Mouse (Mus musculus): ENCODE measurements around the gene Zbed6. TPM values are rescaled to one million over a fixed set of nuclear protein-coding genes. Genes with fewer than 3 reads are reported as not detected.
"Not testable (repeated sequence)": the region's sequence is repeated elsewhere in the genome, so short reads cannot be mapped to it uniquely, and the experiment has no call there.

Gene Zbed6
- total and polyA plus RNA-seq, 3 experiments, result 2.3 to 3.3 (median 3.2) TPM

- TF ChIP-seq CTCF (IDR thresholded peaks at IDR 0.05), result no peak
- no peak for TF ChIP-seq POLR2A (IDR thresholded peaks at IDR 0.05; ENCODE audit: insufficient read depth, low read depth, low read length)
- TF ChIP-seq EP300 (IDR thresholded peaks at IDR 0.05; ENCODE audit: insufficient read depth, low read depth, low read length), result no peak
Observed at GRCm38 (mm10) chr1:133667721-133668120, 7.0 kb upstream of the Zbed6 start.

GRCm38 (mm10) chr1:133665713-133666112 is 5.0 kb upstream of the Zbed6 start:
- H3K27me3 ChIP-seq (ENCODE audit: control insufficient read depth, insufficient read depth, low read length); H3K36me3 ChIP-seq (ENCODE audit: control insufficient read depth, insufficient read depth, low read length); intact Hi-C loops (cut with DNase I); H3K4me1 ChIP-seq (ENCODE audit: control insufficient read depth, insufficient read depth, low read length); H3K27ac ChIP-seq; H3K9ac ChIP-seq (ENCODE audit: low read depth, low read length); H3K79me2 ChIP-seq (replicated peaks; ENCODE audit: control insufficient read depth, insufficient read depth, low read length); DNase-seq; H3K4me3 ChIP-seq: not testable (repeated sequence)
- WGBS, result 82% methylated on average over 8 of the region's 8 CpGs

More at GRCm38 (mm10) chr1:133667721-133668120, 7.0 kb upstream of the Zbed6 start:
- Histone ChIP-seq H3K36me3 (ENCODE audit: control insufficient read depth, insufficient read depth, low read length) (no peaks in the 10 kb centered on the region), H3K4me3 (no peak overlapping the region), H3K4me1 (ENCODE audit: control insufficient read depth, insufficient read depth, low read length) (no peaks in the 10 kb centered on the region), H3K27ac (no peak overlapping the region), H3K27me3 (ENCODE audit: control insufficient read depth, insufficient read depth, low read length) (no peaks in the 10 kb centered on the region), H3K79me2 (replicated peaks; ENCODE audit: control insufficient read depth, insufficient read depth, low read length) (no peaks in the 10 kb centered on the region), H3K9ac (ENCODE audit: low read depth, low read length) (no peak overlapping the region)
- 87% methylated on average over 7 of the region's 7 CpGs for WGBS
- DNase-seq, result no peak
- intact Hi-C loops (cut with DNase I), result no loop called here

- Histone ChIP-seq H3K4me1 (ENCODE audit: control insufficient read depth, insufficient read depth, low read length) (peaks cover 3% of the 10 kb centered on the region), H3K9ac (ENCODE audit: low read depth, low read length) (no peak overlapping the region), H3K27me3 (ENCODE audit: control insufficient read depth, insufficient read depth, low read length) (no peaks in the 10 kb centered on the region), H3K4me3 (no peak overlapping the region), H3K36me3 (ENCODE audit: control insufficient read depth, insufficient read depth, low read length) (peaks cover 11% of the 10 kb centered on the region), H3K79me2 (replicated peaks; ENCODE audit: control insufficient read depth, insufficient read depth, low read length) (peaks cover 4% of the 10 kb centered on the region), H3K27ac (no peak overlapping the region)
- no peak for DNase-seq
- intact Hi-C loops (cut with DNase I), result no loop called here
- TF ChIP-seq POLR2A (IDR thresholded peaks at IDR 0.05; ENCODE audit: insufficient read depth, low read depth, low read length) (no peak), EP300 (IDR thresholded peaks at IDR 0.05; ENCODE audit: insufficient read depth, low read depth, low read length) (no peak), CTCF (IDR thresholded peaks at IDR 0.05) (no peak)
- WGBS, result 80% methylated on average over 11 of the region's 11 CpGs
Observed at GRCm38 (mm10) chr1:133664203-133664970, 3.7 kb upstream of the Zbed6 start.

GRCm38 (mm10) chr1:133663427-133663826 is 2.7 kb upstream of the Zbed6 start:
- Histone ChIP-seq H3K36me3 (ENCODE audit: control insufficient read depth, insufficient read depth, low read length) (peaks cover 21% of the 10 kb centered on the region), H3K27me3 (ENCODE audit: control insufficient read depth, insufficient read depth, low read length) (no peaks in the 10 kb centered on the region), H3K9ac (ENCODE audit: low read depth, low read length) (no peak overlapping the region), H3K27ac (no peak overlapping the region), H3K4me3 (no peak overlapping the region), H3K4me1 (ENCODE audit: control insufficient read depth, insufficient read depth, low read length) (peaks cover 8% of the 10 kb centered on the region), H3K79me2 (replicated peaks; ENCODE audit: control insufficient read depth, insufficient read depth, low read length) (peaks cover 8% of the 10 kb centered on the region)
- WGBS, result 66% methylated on average over 4 of the region's 4 CpGs
- no peak for DNase-seq
- intact Hi-C loops (cut with DNase I), result no loop called here
- TF ChIP-seq CTCF (IDR thresholded peaks at IDR 0.05) (no peak), EP300 (IDR thresholded peaks at IDR 0.05; ENCODE audit: insufficient read depth, low read depth, low read length) (no peak), POLR2A (IDR thresholded peaks at IDR 0.05; ENCODE audit: insufficient read depth, low read depth, low read length) (no peak)

- H3K79me2 ChIP-seq (replicated peaks; ENCODE audit: control insufficient read depth, insufficient read depth, low read length), result peaks cover 8% of the 10 kb centered on the region
- no peak overlapping the region for H3K27ac ChIP-seq
- no peaks in the 10 kb centered on the region for H3K27me3 ChIP-seq (ENCODE audit: control insufficient read depth, insufficient read depth, low read length)
- intact Hi-C loops (cut with DNase I), result no loop called here
- no peak overlapping the region for H3K4me3 ChIP-seq
- no peak for DNase-seq
- H3K4me1 ChIP-seq (ENCODE audit: control insufficient read depth, insufficient read depth, low read length), result peaks cover 9% of the 10 kb centered on the region
- peaks cover 24% of the 10 kb centered on the region for H3K36me3 ChIP-seq (ENCODE audit: control insufficient read depth, insufficient read depth, low read length)
- TF ChIP-seq CTCF (IDR thresholded peaks at IDR 0.05) (no peak), POLR2A (IDR thresholded peaks at IDR 0.05; ENCODE audit: insufficient read depth, low read depth, low read length) (no peak), EP300 (IDR thresholded peaks at IDR 0.05; ENCODE audit: insufficient read depth, low read depth, low read length) (no peak)
- whole genome bisulfite sequencing, result 96% methylated on average over 7 of the region's 7 CpGs
- H3K9ac ChIP-seq (ENCODE audit: low read depth, low read length), result no peak overlapping the region
Observed at GRCm38 (mm10) chr1:133662941-133663340, 2.3 kb upstream of the Zbed6 start.

GRCm38 (mm10) chr1:133661203-133661933 is 683 bp upstream of the Zbed6 start, which contains the start of gene Gm38394:
Gm38394 (minus strand) TSS chr1:133661318.
- H3K9ac ChIP-seq (ENCODE audit: low read depth, low read length), result peak within 1 kb of the TSS; percentile 91
- intact Hi-C loops (cut with DNase I), result no loop called here
- H3K4me1 ChIP-seq (ENCODE audit: control insufficient read depth, insufficient read depth, low read length), result peaks cover 16% of the 10 kb centered on the region
- TF ChIP-seq CTCF (IDR thresholded peaks at IDR 0.05), result no peak
- TF ChIP-seq EP300 (IDR thresholded peaks at IDR 0.05; ENCODE audit: insufficient read depth, low read depth, low read length), result peak; percentile 81
- TF ChIP-seq POLR2A (IDR thresholded peaks at IDR 0.05; ENCODE audit: insufficient read depth, low read depth, low read length), result peak; percentile 90
- H3K4me3 ChIP-seq, result peak within 1 kb of the TSS; percentile 86
- peaks cover 10% of the 10 kb centered on the region for H3K79me2 ChIP-seq (replicated peaks; ENCODE audit: control insufficient read depth, insufficient read depth, low read length)
- H3K36me3 ChIP-seq (ENCODE audit: control insufficient read depth, insufficient read depth, low read length), result peaks cover 40% of the 10 kb centered on the region
- DNase-seq, result peak; percentile 91 to 94
- H3K27me3 ChIP-seq (ENCODE audit: control insufficient read depth, insufficient read depth, low read length), result no peaks in the 10 kb centered on the region
- 2% methylated on average over 26 of the region's 26 CpGs for WGBS
- H3K27ac ChIP-seq, result peak within 1 kb of the TSS; percentile 85

Data from heart, adult 2 months (tissue).